Mouse (Mus musculus) forelimb bud, embryonic 11.5 days (tissue): ENCODE data around the gene Fam241b.
"Not testable (repeated sequence)": the region's sequence is repeated elsewhere in the genome, so short reads cannot be mapped to it uniquely, and the experiment has no call there.

Source experiments
- DNase-seq: peaks from one replicate; pipeline ENCODE4 v3.0.0-alpha.2; 2012; ENCODE audit warnings: low read depth, low spot score

The Fam241b gene

DNA sequence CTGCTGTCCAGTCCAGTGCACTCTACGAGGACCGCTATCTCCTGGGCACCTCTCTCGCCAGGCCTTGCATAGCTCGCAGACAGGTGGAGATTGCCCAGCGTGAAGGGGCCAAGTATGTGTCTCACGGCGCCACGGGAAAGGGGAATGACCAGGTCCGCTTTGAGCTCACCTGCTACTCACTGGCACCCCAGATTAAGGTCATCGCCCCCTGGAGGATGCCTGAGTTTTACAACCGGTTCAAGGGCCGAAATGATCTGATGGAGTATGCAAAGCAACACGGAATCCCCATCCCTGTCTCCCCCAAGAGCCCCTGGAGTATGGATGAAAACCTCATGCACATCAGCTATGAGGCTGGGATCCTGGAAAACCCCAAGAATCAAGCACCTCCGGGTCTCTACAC is 72.4 kb downstream of the Fam241b start:
- DNase-seq = not testable (repeated sequence)

DNA sequence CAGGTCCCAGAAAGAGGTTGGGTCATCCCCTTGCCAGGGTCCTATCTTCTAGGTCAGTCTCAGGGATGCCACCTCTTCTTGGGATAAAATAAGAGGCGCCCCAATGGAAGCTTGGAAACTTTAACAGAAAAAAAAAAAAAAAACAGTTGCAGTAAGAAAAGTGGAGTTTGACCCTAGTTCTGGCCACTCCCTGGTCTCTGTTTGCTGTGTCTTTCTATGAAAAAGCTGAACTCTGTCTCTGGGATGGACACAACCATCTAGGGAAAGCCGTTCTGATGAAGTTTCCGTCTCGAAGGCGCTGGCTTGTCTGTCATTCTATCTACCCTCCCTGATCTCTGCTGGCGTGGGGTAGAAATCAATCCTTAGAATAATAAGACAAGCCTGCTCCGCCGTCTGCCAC is 73.1 kb downstream of the Fam241b start:
- DNase-seq = no peak

DNA sequence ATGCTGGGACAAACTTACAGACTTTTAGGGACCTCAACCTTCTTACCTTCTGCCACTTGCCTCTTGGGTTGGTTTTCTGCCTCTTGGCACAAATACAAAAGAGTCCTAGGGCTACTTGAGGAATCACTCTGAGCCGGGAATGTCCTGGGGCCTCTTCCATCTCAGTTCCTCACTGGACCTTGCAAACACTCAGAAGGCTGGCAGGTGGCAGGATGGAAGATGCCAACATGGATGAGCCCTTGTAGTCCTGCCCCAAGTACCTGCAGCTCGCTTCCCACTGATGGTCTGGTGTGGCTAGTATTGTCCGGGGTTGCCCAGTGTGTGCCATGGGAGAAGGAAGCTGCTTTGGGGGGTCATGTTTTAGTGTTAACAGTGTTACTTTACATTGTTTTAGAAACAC is 73.8 kb downstream of the Fam241b start:
- DNase-seq = no peak

DNA sequence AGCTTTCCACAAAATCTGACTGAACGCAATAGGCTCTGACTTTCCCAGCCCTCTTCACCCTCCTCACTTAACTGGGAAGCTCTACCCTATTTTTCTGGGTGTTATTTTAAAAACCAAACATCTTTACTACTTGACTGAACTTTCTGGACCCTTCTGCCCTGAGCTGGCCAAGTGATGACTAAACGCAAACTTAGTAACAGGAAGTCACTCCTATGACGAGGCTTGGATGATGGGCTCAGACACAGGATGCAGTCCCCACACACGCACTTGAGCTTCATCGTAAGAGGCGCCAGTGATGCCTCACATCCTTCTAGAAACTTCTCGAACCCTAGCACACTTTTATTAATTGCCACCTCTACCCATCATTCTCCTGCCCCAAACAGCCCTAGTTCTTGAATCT is 74.3 kb downstream of the Fam241b start:
- DNase-seq = no peak

DNA sequence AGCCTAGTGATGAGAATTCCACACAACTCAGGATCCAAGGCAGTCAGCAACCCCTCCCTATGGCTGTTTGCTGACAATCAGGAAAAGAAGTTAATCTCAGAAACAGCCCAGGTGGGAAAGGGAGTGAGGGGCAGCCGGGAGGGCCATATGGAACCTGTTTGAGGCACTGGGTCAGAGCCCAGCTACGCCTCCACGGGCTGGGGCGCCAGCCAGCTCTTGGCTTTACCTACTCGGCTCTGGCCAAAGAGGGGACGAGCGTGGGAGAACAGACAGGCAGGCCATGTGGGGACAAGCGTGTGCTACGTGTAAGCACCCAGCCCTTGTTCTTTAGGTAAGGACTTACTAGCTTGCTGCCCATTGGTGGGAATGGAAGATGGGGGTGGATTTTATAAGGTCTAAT is 75.2 kb downstream of the Fam241b start:
- DNase-seq = no peak

DNA sequence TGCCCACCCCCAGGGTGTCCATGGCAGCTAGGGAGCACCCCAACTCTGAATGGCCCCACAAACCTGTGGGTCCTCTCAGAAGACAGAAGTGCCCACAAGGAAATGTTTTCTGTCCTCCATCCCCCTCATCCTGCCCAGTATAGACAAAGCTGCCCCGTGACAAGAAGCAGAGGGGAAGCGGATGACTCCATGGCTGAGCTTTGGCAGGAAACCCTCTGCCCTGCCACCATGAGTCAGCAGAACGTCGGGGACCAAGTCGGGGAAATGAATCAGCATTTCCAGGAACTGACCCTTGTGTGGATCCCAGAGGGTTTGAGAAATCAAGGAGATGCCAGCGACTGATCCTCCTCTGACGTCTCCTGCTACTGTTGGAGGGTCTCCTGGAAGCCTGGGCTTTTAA is 77.5 kb downstream of the Fam241b start:
- no peak for DNase-seq

DNA sequence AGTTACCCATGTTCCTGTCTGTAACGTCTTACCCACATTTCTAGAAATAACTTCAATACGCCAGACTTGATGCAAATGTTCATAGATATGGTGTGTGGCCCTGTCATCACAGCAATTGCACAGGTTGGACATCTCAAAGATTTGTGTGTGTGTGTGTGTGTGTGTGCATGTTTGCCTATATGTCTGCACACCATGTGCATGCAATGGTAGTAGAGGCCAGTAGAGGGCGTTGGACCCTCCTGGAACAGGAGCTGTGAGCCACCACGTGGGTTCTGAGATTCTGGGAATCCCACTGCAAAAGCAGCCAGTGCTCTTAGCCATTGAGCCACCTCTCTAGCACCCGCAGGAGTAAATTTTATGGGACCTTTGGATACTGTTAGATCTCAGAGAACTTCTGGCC is 80.9 kb downstream of the Fam241b start:
- no peak for DNase-seq

DNA sequence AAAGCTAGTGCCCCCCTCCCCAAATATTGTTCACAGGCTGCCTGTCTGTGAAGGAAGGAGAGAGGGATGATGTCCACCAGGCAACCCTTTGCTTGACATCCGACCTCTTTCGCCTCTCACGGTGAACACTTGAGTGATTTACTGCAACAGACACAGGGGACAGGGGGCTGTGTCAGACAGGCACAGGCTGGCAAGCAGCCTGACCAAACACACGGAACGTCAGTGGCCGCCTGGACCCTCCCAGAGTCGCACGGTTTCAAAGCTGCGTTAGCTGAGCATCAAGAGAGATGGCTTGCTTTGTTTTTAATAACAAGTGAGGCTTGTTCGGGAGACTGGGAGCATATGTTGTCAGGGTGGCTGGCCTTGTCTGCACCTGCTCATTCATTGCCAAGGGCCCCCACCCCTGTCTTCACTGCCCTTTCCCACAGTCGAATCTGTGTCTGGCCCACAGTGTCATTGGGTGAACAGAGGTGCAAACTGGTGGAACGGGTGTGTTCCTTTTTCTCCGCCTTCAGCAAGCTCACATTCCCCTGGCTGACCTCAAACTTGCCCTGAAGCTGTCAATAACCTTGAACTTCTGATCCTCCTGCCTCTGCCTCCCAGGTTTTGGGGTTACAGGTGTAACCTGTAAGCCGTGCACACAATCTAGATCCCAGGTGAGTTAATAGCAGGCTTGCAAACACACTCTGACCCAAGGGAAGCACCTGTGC is 82.6 kb downstream of the Fam241b start:
- DNase-seq = no peak

DNA sequence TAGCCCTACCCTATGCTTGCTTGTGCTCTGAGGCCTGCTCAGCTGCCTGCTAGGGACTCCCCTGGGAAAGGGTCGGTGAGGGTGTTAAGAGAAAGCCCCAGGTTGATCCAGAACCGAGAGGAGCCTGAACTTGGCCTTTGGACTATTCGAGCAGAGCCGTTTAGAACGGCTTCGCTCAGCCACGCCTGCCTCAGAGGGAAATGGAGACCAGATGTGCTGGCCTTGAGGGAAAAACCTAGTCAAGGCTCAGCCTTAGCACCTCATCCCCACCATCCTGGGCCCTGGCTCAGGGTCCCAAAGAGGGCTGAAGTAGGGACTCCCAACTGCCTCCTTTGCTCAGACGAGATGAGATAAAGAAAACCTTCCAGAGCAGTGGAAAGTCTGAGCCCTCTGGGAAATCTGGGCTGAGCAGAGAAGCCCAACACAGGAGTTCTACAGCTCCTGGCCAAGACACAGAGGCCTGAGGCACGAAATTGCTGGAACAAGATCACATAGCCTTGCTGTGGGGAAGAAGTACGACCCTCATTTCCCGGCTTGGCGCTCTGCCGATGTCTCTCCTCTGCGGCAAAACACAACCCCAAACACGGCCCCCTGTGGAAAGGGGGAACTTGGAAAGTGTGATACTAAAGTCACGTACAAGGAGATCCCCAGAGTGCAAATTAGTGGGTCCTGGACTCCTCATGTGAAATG is 83.4 kb downstream of the Fam241b start:
- DNase-seq = peak; percentile 24

DNA sequence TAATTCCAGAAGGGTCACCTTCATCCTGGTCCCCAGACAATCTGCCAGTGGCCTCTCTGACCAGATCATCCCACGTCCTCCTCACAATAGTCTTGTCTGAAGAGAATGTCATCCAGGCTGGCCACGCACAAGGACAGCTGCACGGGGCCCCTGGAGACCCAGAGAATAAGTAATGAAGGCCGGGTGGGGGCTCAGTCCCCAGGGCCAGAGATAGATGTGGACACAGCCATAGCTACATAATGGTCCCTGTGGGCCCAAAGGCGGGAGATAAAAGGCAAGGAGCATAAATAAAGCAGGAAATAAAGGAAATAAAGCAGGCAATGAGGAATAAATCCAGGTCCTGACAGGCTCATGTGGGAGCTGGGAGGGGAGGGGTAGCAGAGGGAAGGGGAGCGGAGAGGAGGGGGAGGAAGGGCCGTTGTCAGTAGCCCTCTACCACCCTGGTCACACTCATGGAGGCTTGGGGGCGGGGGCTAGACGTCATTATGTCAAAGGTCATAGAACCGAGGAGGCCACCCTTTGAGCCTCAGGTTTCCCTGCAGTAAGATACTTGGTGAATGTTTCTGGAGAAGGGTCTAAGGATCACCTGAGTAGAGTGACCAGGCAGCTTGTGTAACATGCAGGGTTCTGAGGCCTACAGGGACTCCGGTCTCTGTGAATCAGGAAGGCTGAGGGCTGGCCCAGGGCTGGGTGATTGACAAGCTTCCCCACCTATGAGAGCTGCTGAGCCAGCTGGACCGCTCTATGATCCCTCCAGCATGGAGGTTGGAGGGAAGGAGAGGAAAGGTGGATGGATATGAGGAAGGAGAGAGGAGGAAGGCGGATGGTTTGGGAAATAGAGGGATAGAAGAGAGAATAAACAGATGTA is 85.0 kb downstream of the Fam241b start:
- peak; percentile 21 for DNase-seq
